Mouse (Mus musculus) liver, adult 2 months (tissue): ENCODE data around the gene Hist1h1c.

Source experiments
- CTCF ChIP-seq: fragments of 200-500 bp; IDR thresholded peaks from 2 replicates; pipeline ENCODE4 v1.5.1; 2011; ENCODE audit warnings: low read depth, low read length, control low read depth
- POLR2A ChIP-seq: fragments of 200-500 bp; IDR thresholded peaks from 2 replicates; pipeline ENCODE4 v1.6.1; 2011; ENCODE audit warnings: low read length, control low read depth; ENCODE audit not compliant: insufficient read depth; ENCODE audit errors: extremely low read depth

DNA sequence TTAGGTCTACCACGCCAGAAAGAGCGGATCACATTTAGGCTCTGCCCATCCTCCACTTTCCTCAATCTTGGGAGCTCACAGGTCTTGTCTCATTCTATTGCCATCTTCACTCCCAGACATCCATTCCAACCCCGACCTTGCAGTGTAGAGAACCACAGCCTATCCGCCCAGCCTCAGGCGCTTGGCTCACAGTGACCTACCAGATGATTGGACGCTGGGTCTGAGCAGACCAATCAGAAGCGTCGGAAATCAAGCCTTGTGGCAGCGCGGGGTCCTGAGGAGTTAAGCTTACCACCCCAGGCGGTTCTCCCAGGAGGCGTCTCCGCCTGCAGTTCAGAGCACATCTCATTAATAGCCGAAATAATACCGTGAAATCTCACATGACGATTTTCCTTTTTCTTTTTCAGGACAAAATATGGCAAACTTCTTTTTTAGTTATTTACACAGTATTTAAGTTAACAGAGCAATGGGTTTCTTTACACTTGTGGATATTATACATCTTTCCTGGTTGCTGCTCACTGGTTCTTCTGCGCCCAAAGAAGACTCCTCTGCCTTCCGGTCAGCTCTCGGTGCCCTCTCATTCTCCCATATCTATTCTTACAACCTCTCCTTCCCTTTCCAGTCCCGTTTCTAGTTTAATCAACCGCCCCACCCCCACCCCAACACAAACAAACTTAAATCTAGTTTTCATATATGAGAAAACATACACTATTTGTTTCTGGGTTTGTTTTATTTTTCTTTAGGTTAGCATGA is 34.1 kb downstream of the Hist1h1c start:
- TF ChIP-seq CTCF = no peak
- no peak for TF ChIP-seq POLR2A
